Mouse (Mus musculus) heart, postnatal 10 days (tissue): Measurements from ENCODE around the gene Ranbp2. TPM values are rescaled to one million over a fixed set of nuclear protein-coding genes. Genes with fewer than 3 reads are reported as not detected.
A peak's percentile ranks its signal among the peaks of the same experiment; 100 is the strongest.
"Not testable (repeated sequence)": the region's sequence is repeated elsewhere in the genome, so short reads cannot be mapped to it uniquely, and the experiment has no call there.

Source experiments
- DNase-seq, 2 experiments: peaks; one replicate each; pipeline ENCODE4 v3.0.0; 2021
- intact Hi-C: fragments of 180-260 bp; cut with DNase I; formaldehyde crosslinking; loops from one replicate; pipeline ENCODE4 v1.15.1; 2025
- total RNA-seq, 2 experiments: library from RNA; stranded (reverse); gene quantifications; 2 replicates each; pipeline ENCODE4 v1.2.3; 2021

Gene Ranbp2
- total RNA-seq, 2 experiments from 2014 or later: 56.6 to 59.4 TPM

DNA sequence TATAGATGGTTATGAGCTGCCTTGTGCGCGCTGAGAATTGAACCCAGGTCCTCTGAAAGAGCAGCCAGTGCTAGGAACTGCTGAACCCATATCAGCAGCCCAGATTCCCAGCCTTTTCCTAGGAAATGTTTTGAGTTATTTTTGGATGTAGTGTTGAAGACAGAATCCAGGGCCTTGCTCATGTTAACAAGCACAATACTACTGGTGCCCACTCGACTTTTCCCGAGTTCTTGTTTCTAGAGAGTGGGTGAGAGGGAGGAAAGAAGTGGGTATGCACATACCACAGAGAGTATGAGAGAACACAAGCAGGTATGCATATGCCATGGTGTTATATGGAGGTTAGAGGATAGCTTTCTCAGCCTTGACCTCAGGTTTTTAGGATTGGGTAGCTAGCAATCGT, 44.3 kb downstream of the Ranbp2 start:
- DNase-seq: no peak
- intact Hi-C loops: loop anchor here (5.0 kb wide), 1 partner anchor 34 kb away; no protein-coding TSS in a partner anchor

DNA sequence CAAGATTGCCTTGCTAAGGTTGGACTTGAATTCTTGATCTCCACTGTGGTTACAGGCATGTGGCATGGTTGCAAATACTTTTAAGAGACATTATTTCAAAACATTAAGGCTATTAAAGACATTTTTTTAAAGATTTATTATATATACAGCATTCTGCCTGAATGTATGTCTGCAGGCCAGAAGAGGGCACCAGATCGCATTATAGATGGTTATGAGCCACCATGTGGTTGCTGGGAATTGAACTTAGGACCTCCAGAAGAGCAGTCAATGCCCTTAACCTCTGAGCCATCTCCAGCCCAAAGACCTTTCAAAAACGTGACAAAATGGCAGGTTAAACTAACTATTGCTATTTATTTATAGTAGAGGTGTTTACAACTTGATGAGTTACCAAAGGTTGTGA, 48.9 kb downstream of the Ranbp2 start:
- intact Hi-C loops: loop anchor here (5.0 kb wide), 2 partner anchors 48 to 62 kb away; partner anchors contain the start of gene Ranbp2
- no peak for DNase-seq

DNA sequence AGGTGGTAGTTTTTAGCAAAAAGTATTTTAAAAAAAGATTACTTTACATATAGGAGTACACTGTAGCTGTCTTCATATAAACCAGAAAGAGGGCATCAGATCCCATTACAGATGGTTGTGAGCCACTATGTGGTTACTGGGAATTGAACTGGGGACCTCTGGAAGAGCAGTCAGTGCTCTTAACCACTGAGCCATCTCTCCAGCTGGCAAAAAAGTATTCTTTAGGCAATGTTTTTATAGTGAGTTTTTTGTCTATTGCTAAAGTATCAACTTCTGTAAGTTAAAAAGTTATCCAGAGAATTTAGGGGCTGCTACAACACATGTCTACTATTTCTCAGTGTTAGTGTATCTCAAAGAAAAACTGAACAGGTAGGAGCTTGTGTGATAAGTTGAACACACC, 50.0 kb downstream of the Ranbp2 start:
- intact Hi-C loops: loop anchor here (5.0 kb wide), 2 partner anchors 49 to 61 kb away; partner anchors contain the start of gene Ranbp2
- DNase-seq: no peak

DNA sequence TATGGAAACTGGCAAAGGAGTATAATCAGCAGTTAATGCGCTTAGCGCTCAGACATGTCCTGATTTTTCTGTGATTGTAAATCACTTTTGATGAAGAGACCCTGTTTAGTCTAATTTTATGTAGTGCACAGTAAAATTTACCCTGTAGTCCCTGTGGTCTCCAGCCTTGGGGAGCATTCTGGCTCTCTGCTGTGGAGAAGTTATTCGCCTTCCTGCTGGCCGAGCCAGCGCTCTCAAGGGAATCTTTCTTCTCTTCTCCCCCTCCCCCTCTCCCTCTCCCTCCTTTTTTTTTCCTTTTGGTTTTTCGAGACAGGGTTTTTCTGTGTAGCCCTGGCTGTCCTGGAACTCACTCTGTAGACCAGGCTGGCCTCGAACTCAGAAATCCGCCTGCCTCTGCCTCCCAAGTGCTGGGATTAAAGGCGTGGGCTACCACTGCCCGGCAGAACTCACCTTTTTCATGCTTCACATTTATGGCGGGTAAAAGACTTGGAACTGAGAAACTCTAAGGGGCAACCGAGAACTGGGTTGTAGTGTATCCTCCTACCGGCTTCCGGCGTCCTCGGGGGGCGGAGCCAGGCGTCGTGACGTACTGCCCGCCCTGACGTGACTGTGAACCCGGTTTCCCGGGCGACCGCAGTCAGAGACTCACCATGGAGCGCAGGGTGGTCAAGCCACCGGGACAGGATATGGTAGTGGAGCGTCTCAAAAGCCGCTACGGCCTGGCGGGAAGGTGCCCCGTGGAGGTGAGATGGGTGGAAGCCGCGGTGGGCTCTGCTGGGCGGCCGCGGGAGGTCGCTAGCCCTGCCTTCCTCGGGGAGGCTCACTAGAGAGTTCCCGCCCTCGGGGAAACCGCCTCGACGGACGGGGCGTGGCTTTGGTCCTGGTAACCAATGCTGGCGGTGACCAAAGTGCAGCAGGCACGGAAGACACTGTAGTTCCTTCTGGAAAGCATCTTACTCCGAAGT, 50.9 kb downstream of the Ranbp2 start, which contains the start of gene Ccdc138:
TSS of gene Ccdc138 (plus strand) at position 629 of the 965 bp plus-strand sequence.
- DNase-seq: peak; percentile 95 to 96
- intact Hi-C loops: loop anchor here (5.0 kb wide), 2 partner anchors 50 to 60 kb away; partner anchors contain the start of gene Ranbp2

DNA sequence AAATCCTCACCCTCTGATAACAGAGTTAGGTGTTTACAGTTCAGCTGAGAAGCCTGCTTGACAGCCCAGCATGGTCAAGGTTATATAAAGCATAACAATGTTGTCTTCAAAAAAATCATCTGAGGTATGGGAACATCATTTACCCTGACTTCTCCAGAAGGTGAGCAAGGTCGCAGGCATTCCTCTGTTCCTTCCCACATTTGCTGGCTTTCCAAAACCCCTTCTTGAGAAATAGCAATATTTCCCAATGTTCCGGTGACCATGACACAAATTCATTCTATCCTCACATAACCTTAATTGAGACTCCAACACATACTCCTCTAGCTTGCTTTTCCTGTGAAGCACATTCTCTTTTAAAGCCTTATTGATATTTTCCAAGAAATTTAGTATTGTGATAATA, 51.8 kb downstream of the Ranbp2 start:
- peak in 1 of 2 experiments; percentile 4 for DNase-seq
- intact Hi-C loops: loop anchor here (5.0 kb wide), 2 partner anchors 51 to 59 kb away; partner anchors contain the start of gene Ranbp2

DNA sequence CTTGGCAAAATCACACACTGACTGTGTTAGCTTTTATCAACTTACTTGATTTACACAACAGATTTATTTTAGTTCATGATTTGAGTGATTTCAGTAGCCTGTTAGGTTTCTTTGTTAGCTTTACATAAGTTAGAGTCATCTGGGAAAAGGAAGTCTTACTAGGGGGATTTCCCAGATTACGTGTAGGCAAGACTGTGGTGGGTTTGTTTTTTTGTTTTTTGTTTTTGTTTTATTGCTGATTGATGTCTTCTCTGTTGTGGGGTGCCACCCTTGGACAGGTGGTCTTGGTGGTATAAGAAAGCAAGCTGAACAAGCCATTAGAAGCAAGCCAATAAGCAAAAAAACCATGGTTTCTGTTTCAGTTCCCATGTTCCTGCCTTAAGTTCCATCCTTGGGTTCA, 82.6 kb downstream of the Ranbp2 start:
- intact Hi-C loops: no loop called here
- no peak for DNase-seq

DNA sequence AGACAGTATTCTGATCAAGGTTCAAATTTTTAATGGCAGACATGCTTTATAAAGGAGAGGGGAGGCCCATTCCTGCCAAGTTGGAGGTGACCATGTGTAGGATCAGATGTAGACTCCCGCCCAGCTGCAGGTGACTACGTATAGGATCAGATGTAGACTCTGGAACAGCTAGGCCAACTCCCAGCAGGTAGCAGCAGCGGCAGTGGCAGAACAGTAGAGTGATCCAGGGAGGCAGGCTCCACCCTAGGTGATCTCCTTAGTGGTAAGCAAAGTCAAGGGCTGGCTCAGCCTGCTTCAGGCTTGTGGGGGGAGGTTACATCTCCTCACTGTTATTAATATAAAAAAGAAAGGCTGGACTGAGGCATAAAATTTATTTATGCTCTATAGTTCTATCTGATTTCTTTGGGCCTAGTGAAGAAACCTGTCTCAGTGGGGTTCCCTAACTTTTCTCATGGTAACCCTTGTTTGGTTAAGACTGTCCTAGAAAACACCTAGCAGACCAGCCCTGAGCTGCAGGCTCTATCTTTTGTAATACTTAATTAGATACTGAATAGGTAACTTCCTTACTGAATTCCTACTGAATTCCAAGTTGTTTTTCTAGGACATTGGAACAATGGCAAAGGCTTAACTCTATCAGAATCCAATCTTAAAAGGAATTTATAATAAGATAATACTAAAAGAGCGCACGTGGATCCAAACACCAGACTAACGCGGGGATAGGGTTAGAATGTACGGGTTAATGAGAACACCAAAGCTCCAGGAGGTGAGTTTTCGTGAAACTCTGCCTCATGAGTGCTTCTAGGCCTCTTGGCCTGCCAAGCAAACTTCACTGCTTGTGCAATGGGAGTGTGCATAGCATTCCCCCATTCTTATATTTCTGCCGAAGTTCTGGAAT, 84.4 kb downstream of the Ranbp2 start:
- DNase-seq: no peak
- intact Hi-C loops: no loop called here

DNA sequence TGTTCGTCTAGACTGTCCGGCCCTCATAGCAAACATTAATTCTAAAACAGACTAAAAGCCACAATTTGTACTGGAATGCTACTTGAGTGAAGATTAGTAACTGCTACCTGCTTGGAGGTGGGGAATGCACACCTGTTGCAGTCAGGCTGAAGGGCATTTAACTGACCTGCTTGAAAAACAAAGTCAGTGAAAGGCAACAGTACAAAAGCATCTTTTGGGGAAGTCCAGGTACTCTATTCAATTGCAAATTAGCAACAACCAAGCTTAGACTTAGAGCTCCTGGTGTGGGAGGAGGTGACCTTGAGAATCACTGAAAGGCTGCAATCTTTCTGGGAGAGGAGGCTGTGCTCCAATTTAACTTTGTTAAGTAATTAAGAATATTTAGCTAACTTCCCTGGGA, 85.5 kb downstream of the Ranbp2 start:
- intact Hi-C loops: no loop called here
- no peak for DNase-seq

DNA sequence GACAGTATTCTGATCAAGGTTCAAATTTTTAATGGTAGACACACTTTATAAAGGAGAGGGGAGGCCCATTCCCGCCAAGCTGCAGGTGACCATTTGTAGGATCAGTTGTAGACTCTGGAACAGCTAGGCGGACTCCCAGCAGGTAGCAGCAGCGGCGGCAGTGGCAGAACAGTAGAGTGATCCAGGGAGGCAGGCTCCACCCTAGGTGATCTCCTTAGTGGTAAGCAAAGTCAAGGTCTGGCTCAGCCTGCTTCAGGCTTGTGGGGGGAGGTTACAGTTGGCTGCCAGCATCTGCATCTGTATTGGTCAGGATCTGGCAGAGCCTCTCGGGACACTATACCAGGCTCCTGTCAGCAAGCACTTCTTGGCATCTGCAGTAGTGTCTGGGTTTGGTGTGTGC, 89.6 kb downstream of the Ranbp2 start:
- intact Hi-C loops, DNase-seq: not testable (repeated sequence)

DNA sequence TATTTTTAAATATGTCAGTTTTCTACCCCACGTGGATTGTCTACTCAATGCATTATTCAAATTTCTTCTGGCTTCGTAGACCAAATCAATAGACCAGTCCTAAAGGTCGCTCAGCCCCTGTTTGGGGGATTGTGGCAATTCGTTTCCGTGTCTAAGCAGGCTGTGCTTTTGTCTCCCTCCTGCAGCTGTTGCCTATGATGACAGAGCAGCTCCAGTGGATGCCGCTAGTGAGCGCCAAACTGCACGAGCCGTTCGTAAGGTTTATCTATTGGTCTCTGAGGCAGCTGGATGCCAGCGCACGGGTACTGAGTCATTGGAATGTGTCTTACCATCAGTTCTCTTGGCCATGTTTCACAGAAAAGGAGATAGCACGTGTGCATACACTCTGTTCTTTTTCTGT, 93.9 kb downstream of the Ranbp2 start:
- intact Hi-C loops: no loop called here
- DNase-seq: no peak

Other genes with a start within 250 kb of the Ranbp2 start
- gene AW822073, start 222.0 kb upstream of the Ranbp2 start, total RNA-seq: not detected
- gene Duxf3, start 214.2 kb upstream of the Ranbp2 start, total RNA-seq: not detected
- not detected for gene Gm4981, start 210.2 kb upstream of the Ranbp2 start, total RNA-seq
- 10 to 100 TPM; 22.8 to 30.6 TPM for gene Gcc2, start 191.4 kb upstream of the Ranbp2 start, total RNA-seq
- gene Lims1, start 123.5 kb upstream of the Ranbp2 start, total RNA-seq: 100 to 1,000 TPM; 211 to 240 TPM
- 1 to 10 TPM; 1.3 to 1.8 TPM for gene Ccdc138, start 51.0 kb downstream of the Ranbp2 start, total RNA-seq
- under 1 TPM; 0.64 to 0.65 TPM for gene Edar, start 228.7 kb downstream of the Ranbp2 start, total RNA-seq